Mouse (Mus musculus) right cerebral cortex, postnatal 14 days (tissue): ENCODE data around the gene Ar.

Experiments used
- DNase-seq: peaks from one replicate; pipeline ENCODE4 v3.0.0; 2022

The Ar gene

DNA sequence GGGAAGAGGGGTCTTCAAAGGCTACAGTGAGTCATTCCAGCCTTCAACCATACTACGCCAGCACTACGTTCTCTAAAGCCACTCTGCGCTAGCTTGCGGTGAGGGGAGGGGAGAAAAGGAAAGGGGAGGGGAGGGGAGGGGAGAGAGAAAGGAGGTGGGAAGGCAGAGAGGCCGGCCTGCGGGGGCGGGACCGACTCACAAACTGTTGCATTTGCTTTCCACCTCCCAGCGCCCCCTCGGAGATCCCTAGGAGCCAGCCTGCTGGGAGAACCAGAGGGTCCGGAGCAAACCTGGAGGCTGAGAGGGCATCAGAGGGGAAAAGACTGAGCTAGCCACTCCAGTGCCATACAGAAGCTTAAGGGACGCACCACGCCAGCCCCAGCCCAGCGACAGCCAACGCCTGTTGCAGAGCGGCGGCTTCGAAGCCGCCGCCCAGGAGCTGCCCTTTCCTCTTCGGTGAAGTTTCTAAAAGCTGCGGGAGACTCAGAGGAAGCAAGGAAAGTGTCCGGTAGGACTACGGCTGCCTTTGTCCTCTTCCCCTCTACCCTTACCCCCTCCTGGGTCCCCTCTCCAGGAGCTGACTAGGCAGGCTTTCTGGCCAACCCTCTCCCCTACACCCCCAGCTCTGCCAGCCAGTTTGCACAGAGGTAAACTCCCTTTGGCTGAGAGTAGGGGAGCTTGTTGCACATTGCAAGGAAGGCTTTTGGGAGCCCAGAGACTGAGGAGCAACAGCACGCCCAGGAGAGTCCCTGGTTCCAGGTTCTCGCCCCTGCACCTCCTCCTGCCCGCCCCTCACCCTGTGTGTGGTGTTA, at the start of gene Ar:
Ar (plus strand) TSS at position 239 of the 812 bp plus-strand sequence.
- peak; percentile 3 for DNase-seq

DNA sequence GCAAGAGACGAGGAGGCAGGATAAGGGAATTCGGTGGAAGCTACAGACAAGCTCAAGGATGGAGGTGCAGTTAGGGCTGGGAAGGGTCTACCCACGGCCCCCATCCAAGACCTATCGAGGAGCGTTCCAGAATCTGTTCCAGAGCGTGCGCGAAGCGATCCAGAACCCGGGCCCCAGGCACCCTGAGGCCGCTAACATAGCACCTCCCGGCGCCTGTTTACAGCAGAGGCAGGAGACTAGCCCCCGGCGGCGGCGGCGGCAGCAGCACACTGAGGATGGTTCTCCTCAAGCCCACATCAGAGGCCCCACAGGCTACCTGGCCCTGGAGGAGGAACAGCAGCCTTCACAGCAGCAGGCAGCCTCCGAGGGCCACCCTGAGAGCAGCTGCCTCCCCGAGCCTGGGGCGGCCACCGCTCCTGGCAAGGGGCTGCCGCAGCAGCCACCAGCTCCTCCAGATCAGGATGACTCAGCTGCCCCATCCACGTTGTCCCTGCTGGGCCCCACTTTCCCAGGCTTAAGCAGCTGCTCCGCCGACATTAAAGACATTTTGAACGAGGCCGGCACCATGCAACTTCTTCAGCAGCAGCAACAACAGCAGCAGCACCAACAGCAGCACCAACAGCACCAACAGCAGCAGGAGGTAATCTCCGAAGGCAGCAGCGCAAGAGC, 1.3 kb downstream of the Ar start:
- DNase-seq = peak; percentile 7

DNA sequence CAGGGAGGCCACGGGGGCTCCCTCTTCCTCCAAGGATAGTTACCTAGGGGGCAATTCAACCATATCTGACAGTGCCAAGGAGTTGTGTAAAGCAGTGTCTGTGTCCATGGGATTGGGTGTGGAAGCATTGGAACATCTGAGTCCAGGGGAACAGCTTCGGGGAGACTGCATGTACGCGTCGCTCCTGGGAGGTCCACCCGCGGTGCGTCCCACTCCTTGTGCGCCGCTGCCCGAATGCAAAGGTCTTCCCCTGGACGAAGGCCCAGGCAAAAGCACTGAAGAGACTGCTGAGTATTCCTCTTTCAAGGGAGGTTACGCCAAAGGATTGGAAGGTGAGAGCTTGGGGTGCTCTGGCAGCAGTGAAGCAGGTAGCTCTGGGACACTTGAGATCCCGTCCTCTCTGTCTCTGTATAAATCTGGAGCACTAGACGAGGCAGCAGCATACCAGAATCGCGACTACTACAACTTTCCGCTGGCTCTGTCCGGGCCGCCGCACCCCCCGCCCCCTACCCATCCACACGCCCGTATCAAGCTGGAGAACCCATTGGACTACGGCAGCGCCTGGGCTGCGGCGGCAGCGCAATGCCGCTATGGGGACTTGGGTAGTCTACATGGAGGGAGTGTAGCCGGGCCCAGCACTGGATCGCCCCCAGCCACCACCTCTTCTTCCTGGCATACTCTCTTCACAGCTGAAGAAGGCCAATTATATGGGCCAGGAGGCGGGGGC, 2.0 kb downstream of the Ar start:
- peak; percentile 4 for DNase-seq

DNA sequence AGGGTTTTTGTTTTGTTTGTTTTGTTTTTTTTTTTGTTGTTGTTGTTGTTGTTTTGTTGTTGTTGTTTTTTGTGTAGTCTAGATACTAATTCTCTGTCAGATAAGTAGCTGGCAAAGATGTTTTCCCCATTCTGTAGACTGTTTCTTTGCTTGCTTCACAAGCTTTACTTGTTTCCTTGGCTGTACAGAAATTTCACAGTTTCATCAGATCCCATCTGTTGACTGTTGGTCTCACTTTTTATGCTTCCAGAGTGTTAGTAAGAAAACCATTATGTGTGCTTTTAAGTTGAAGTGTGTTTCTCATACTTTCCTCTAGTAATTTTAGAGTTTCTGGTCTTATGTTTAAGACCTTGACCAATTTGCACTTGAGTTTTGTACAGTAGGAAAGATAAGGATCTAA, 41.2 kb downstream of the Ar start:
- no peak for DNase-seq

DNA sequence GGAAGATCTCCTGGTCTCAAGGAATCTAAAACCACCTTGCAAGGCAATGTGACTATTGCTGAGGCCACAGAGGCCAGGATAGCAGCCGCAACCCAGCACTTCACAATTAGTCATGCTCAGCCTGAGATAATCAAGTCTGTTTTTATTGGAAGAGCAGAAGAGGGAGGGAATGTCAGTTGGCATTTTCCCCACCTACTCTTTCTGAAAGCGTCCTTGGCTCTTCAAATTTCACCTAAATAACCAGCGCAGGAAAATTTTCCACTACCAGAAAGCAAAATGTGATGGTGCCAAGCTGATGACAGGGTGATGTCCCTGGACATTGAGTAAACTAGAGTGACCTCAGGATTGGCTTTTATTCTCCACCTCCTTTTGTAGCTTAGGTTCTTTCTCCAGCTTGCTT, 57.2 kb downstream of the Ar start:
- DNase-seq = no peak

DNA sequence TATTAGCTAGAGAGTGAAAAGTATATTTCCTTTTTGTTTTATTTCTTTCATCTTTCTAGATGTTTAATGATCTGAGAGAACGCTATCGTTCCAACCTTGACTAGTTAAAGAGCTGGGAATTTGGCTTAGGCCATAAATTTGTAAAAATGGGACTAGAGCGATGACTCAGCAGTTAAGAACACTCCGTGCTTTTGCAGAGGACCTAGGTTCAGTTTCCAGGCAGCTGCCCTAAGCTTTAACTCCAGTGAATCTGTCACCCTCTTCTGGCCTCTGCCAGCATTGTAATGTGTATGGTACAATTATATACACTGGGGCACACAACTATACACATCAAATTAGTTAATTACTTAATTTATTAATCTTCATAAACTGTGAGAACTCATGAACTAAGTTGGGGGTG, 58.6 kb downstream of the Ar start:
- no peak for DNase-seq

DNA sequence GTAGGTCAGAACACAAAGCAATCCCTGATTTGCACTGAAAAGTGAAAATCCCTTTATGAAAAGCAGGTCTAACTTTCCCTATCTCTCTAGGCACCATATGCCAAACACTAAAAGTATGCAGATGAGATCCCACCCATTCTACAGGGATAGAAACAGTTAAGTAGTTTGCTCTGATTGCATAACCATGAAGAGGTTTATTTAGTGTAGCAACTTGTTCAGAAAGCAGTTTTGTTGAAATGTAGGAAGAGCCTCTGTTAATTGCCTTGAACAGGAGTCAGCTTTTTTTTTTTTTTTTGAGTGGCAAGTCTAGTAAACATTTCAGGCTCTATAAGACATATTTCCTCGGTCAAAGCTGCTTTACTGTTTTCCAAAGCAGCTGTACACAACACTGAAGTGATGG, 67.5 kb downstream of the Ar start:
- DNase-seq = no peak

DNA sequence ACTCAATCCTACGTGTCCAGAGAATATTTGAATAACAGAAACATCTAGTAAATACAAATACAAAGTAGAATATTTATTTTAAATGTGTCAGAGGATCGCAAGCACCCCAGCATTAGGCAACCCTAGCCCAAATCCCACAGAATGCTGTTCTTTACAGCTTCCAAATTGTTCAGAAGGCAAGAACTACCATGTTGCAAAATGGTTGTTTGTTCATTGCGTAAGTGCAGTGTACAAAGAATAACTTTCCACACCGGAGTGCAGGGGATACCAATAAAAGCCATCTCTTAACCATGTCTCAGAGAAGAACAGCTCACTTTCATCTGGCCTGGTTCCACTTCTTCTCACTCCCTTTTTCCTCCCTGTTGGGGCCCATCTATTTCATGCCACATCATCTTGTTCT, 90.4 kb downstream of the Ar start:
- DNase-seq = no peak

DNA sequence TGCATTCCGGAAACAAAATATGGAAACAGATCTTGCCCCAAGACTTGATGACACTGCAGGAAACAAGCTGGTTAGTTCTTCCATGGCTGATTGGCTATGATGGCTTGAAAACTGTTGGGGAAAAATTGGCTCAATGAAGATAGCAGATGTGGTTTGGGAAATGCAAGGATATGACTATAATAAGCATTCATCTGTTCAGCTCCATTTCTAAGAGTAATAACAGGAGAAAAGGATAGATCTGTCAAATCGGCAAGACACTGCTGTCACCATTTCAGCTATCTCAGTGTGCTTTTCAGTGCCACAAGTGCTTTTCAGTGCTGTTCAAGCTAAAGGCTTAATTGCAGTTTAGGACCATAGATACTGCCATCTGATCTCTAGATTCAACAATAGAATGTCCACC, 96.5 kb downstream of the Ar start:
- DNase-seq = no peak

DNA sequence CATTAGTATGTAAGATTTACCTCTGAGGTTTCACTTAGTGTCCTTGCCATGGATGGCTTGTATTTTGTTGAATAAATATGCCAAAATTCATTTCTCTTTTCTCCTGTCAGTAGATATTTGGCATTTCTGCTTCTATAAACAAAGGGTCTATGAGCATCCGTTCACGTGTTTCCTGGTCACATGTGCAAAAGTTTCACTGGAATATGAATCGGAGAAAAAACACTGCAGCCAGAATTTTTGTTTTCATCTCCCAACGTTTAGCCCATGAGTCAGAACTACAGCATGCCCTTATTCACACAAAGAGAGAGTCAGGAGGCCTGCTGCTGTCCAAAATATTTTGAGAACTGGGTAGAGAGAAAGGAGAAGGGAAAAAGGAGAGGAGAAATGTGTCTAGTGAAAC, 99.8 kb downstream of the Ar start:
- DNase-seq = no peak

DNA sequence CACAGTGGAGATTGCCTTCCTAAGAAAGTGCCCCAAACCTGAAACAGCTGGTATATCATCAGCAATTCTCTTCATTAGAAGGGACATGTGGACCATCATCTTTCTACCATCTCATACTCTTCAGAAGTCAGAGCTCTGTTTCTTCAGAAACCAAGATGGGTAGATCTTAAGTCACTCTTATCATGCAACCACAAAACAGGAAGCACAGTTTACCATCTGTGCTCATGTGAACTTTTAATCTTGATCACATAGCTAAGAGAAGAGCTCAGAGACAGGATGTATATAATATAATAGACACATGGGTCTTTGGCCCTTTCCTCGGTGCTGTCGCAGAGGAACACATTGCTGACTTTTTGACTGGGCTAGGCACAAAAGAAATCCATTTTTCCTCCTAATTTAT, 111.1 kb downstream of the Ar start:
- DNase-seq = no peak

DNA sequence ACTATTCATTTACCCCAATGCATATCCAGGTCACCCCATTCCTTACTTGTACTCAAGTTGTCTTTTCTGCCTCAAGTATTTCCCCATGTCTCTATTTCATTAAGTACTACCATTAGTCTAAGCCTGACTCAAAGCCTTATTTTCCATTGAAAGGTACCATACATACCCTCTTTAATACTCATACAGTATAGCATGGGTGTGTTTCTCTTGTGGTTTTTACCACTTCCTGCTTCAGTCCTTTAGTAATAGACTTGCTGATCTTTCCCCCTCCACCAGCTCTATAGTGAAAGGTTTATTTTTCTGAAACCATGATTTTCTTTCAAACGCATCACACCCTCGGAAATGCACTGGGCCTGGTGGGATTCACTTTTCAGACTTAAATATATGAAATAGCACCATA, 117.2 kb downstream of the Ar start:
- no peak for DNase-seq

DNA sequence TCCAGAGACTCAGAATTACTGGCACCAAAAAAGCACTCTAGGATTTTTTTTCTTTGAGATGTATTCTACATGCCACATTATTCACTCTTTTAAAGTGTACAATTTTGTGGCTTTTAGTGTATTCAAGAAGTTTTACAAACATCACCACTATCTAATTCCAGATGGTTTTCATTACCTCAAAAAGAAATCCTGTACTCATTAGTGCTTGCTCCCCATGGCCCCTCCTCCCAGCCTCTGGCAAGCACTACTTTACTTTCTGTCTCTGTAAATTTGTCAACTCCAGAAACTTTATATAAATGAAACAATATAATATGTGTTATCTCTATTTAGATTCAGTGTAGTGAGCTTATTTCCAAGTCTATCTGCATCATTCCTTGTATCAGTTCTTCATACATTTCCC, 122.8 kb downstream of the Ar start:
- DNase-seq = no peak

DNA sequence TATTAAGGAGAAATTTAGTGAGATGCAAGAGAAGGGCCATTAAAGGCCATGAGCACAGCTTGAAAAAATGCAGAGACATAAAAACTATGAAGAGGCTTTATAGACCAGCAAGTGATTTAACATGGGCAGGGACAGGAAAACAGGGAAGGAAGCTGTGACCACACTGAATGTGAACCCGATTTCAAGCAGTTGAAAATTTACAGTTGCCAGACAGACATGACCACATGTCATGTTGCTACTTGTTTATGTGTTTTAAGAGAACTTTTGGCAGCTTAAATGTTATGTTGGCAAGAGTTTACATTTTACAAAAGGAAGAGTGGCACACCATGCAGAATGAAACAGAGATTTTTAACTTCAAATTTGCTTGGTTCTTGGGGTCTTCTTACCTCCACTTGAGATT, 143.2 kb downstream of the Ar start:
- DNase-seq = no peak

DNA sequence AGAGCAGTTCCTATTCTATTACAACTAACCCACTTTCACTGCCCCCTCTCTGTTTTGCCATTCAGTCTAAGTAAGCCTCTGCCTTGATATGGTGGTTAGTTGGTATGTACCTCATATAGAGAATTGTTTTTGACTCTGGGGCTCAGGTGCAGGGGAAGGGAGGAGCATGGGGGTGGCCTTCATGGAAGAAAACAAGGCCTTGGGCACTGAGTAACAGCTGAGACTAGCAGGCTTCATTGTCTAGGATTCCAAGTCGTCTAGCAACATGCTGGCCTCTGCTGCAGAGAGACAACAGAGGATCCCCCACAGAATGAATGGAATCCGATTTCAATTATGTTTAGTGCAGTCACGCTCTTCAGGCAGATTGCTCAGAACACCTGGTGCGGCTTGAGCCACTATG, 152.1 kb downstream of the Ar start:
- no peak for DNase-seq

DNA sequence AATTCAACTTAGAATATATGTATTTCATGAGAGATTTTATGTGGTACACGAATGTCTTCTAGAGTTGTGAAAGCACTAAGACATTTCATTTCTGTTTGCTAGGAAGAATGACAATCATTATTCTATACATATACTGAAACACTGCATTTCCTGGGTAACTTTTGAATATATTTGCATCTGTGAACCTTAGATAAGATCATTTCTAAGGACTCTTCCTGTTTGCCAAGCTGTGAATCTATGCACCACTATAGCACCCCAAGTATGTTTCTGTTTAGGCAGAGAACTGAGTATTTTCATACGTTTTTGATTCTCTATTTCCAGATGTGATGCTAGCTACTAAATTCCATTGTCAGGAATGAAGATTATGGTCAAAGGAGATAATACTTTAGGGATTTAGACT, 153.4 kb downstream of the Ar start:
- DNase-seq = no peak

DNA sequence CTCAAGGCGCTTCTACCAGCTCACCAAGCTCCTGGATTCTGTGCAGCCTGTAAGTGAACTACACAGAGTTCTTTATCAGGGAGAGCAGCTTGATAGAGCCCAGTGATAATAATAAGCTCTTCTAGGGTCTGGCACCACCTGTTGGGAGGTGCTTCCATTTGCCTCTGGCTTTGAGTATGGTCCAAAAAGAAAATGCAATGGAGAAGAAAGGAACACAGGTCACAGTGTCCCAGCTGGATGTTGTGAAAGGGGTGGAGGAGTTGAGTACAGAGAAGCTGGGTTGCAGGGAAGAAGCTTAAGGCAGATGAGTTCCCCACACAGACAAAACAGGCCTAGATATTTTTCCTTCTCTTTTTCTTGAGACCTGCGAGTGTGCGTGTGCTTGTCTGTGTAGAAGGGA, 167.4 kb downstream of the Ar start:
- DNase-seq = no peak

DNA sequence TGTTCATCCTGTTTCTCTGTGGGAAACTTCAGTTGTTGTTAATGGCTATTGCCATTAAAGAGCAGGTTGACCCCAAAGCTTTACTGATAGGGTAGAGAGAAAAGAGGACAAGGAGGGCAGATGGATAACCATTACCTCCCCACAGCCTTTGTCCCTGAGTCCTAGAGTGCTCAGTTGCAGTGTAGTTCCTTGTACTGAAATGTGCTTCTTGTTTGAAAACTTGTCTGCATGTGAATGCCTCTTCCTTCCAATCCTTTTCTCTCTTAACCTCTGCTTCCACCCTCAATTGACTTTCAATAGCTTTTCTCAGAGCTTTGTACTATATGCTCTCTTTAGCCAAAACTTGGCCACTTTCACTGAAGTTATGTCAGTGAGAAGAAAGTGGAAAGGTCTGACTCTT, 168.9 kb downstream of the Ar start:
- no peak for DNase-seq

DNA sequence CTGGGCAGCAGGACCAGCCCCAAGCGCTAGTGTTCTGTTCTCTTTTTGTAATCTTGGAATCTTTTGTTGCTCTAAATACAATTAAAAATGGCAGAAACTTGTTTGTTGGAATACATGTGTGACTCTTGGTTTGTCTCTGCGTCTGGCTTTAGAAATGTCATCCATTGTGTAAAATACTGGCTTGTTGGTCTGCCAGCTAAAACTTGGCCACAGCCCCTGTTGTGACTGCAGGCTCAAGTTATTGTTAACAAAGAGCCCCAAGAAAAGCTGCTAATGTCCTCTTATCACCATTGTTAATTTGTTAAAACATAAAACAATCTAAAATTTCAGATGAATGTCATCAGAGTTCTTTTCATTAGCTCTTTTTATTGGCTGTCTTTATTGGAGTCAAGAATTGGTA, 174.5 kb downstream of the Ar start:
- DNase-seq = no peak

DNA sequence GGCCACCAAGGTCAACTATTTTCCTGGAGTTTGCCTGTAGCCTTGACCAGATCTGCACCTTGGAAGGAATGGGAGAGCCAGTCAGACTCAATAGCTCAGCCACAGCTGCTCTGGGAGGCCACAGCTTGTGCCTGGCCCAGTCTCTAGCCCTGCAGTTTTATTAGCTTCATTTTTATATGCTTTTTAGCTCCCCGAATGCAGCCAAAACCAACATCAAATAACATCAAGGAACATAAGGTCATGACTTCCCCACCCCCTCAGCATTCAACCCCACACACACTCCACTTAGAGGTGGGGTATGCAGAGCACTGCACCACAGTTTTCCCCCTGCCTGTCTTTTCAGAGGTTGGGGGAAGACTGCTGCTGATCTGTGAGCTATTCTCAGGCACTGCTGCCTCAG, 198.9 kb downstream of the Ar start:
- DNase-seq = no peak

DNA sequence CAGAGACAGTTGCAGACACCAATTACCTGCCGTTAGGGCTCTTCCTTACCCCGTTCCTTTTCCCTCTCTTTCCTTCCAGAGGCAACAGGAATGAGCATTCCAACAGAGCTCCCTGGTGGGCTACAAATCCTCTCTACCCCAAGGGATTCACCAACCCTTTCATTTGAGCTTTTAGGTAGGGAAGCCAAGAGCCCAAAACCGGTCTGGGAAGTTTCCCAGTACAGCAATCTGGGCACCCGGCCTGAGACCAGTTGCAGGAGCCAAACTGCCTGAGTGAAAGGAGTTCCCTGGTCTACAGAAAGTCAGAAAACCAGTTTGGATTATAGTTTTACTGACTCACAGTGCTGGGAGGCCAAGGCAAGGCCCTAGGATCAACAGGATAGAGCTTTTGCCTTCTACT, 199.5 kb downstream of the Ar start:
- DNase-seq = no peak
